Mouse (Mus musculus) natural killer cell, adult 2 months (primary cell): ENCODE data around the gene Loxl1.
"Not testable (repeated sequence)": the region's sequence is repeated elsewhere in the genome, so short reads cannot be mapped to it uniquely, and the experiment has no call there.

Experiments
- DNase-seq, 2 experiments: peaks; one replicate each; pipeline ENCODE4 v3.0.0; 2022; ENCODE audit warnings: low spot score in 2 of 2

The Loxl1 gene

GRCm38 (mm10) chr9:58276346-58276745 lies 36.6 kb downstream of the Loxl1 start:
- DNase-seq = no peak

DNA sequence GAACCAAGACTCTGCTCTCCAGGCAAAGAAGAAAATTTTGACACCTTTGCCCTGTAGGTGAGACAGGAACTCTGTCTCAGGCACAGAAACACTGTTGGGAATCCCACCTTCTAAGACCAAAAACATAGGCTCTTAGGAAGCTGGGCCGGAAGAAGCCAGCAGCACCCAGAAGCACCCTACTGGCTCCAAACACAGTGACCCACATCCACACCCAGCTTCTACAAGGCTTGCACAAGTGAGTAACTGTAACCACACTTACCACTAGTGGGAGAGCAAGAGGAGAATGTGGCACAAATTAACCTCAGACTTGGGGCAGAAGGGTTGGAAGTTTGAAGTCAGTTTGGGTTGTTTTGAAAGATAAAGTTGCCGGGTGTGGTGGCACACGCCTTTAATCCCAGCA lies 37.2 kb downstream of the Loxl1 start:
- DNase-seq = peak in 1 of 2 experiments; percentile 32

DNA sequence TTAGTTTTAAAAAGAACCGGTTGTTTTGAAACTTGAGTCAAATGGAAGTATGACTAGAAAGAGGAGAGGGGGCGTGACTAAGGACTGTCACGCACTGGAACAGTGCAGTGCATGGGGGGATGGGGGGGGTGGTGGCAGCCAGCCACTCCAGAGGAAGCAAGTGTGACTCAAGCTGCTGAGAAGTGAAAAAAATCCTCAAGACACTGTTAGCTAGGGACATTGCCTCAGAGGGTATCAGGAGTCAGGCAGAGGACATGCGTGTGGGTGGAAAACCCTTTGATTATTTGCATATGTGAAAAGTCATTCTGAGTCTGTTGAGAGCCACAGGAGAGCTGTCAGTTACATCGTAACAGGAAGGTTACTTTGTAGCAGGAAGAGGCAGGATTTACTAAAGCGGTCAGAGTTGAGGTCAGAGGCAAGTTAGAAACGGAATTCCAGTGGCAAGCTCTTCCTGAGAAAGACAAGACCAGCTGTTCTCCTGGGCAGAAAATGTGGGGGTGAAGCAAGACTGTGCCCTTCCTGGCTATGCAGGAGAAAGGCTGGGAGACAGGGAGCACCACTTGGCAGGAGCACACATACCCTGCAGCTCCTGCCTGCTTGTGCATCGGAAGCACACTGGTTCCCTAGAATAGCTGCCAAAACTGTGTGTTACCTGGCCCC lies 37.7 kb downstream of the Loxl1 start:
- DNase-seq = peak; percentile 13 to 73

GRCm38 (mm10) chr9:58274626-58275025 lies 38.4 kb downstream of the Loxl1 start:
- no peak for DNase-seq

GRCm38 (mm10) chr9:58274101-58274604 lies 38.8 kb downstream of the Loxl1 start:
- DNase-seq = no peak

- peak in 1 of 2 experiments; percentile 56 for DNase-seq
These were observed 40.1 kb downstream of the Loxl1 start for GRCm38 (mm10) chr9:58272855-58273254.

DNA sequence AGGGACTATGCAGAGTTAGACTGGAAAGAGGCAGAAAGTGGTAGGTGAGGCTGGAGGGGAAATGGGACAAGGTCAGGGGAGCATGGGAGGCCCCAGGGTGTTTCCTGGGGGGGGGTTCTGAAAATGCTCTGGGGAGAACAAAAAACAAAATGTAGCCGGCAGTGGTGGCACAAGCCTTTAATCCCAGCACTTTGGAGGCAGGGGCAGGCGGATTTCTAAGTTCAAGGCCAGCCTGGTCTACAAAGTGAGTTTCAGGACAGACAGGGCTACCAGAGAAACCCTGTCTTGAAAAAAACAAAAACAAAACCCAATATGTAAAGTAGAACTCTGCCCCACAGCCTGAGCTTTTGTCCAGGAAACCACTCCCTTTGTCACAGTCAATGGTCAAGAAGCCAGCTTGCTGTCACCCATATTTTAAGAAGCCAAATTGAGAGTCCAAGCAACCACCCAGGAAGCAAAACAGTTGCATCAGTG lies 40.9 kb downstream of the Loxl1 start:
- peak in 1 of 2 experiments; percentile 68 for DNase-seq

- DNase-seq = peak in 1 of 2 experiments; percentile 50
These were observed 41.4 kb downstream of the Loxl1 start for GRCm38 (mm10) chr9:58271551-58271950.

- DNase-seq = peak; percentile 70 to 83
These were observed 41.9 kb downstream of the Loxl1 start for GRCm38 (mm10) chr9:58271109-58271508.

DNA sequence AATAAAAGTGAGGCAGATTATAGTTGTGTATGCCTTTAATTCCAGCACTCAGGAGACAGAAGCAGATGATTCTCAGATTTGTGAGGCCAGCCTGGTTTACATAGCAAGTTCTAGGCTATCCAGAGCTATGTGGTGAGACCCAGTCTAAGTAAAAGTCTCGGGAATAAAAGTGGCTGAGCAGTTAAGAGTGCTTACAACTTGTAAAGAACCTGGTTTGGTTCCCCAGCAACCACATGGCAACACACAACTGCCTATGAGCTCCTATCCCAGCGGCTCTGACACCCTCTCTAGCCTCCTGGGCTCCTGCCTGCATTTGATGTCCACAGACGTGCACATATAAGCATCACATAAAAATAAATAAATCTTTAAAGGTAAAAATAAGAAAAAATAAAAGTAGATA lies 42.9 kb downstream of the Loxl1 start:
- DNase-seq = no peak

GRCm38 (mm10) chr9:58268384-58269313 lies 44.3 kb downstream of the Loxl1 start:
- peak; percentile 48 to 84 for DNase-seq

- DNase-seq = no peak
These were observed 45.9 kb downstream of the Loxl1 start for GRCm38 (mm10) chr9:58267046-58267445.

GRCm38 (mm10) chr9:58266571-58267011 lies 46.4 kb downstream of the Loxl1 start:
- peak in 1 of 2 experiments; percentile 44 for DNase-seq

- DNase-seq = no peak
These were observed 47.6 kb downstream of the Loxl1 start for GRCm38 (mm10) chr9:58265368-58265767.

GRCm38 (mm10) chr9:58262507-58262906 lies 50.5 kb downstream of the Loxl1 start:
- no peak for DNase-seq

DNA sequence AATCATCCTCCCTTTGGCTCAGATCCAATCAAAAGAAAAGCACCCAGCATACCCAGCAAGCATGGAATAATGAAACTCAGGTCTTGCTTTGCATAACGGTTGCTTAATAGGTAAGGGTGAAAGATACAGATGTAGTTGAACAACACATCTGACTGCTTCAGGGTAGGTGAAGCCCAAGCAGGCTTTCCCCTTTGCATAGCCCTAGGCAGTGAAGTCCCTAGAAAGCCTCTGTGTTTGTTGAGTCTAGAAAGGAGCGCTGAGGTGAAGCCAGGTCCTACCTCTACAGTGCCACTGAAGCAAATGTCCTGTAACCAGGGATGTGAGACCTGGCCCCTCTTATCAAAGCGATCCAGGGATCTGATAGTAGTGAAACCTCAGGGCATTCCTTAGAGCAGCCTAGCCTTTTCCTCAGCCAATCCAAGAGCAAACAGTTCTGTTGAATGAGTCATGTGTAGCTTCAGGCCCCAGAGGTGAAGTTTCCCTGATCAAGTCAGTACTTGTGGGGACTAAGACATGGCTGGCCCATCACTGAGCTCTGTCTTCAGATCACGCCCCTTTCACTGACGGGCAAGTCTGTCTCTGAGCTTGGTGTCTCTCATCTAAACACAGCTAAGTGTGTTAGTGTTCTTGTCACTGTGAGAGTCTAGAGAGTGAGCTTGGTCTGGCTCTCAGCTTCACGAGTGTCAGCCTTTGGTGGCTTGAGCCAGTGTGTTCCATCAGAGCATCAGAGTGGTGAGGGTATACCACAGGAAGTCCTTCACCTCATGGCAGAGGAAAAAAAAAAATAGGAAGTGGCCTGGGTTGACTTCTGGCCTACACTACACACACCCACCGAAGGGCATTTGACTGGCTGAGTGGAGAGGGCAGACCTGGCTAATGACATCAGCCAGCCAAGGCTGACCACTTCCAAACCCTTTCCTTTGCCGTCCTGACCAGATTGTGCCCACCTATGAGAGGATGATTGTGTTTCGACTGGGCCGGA lies 57.0 kb downstream of the Loxl1 start:
- DNase-seq = no peak

DNA sequence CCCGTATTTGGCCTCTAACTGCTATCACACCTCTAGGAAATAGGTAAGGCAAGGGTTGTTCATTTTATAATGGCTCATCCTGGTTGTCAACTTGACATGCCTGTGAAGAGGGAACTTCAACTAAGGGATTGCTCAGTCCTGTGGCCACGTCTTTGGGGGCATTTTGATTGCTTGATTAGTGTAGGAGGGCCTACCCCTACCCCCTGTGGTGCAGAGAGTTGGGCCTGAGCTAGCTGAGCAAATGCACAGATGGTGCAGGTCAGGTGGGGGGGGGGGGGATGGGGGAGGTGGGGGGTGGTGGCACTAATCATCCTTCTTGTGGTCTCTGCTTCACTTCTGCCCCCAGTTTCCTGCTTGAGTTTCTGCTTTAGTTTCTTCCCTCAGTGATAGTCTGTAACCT lies 57.9 kb downstream of the Loxl1 start:
- no peak for DNase-seq

DNA sequence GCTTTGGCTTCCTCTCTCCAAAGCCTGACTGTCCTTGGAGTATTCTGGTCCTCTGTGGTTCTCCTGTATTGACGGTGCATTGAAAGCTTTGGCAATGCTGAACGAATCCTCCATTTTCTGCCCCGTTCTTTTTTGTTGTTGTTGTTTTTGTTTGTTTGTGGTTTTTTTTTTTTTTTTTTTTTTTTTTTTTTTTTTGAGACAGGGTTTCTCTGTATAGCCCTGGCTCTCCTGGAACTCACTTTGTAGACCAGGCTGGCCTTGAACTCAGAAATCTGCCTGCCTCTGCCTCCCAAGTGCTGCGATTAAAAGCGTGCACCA lies 59.2 kb downstream of the Loxl1 start:
- DNase-seq = not testable (repeated sequence)

DNA sequence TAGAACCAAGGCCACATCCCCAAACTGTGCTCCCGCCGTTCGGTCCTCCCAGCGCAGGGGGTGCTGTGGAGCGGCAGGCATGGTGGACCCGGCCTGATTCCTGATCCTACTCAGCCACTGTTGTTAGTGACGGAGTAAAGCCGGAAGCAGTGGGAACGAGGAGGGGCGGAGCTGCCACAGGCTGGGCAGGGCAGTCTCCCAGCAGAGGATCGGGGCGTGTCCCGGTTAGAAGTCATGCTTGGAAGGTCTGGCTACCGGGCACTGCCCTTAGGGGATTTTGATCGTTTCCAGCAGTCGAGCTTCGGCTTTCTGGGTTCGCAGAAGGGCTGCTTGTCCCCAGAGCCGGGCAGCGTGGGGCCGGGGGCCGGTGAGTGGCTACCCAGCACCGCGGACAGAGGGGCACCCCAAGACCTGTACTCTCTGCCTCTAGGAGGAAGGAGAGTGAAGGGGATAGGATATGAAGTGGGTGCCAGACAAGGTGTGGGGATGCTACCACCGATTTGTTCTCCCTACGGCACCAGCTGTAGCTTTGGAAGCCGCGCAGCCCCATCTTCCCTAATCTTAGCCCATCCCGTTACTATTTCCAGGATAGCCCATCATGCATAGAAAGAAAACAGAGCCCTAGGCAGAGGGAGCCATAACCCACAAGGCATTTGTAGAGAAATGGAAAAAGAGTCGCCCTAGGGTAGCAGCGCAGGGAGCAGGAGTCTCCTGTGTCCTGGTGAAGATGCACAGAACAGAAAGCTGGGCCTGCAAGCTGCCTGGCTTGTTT lies 59.8 kb downstream of the Loxl1 start, which contains the start of gene Stoml1:
Gene Stoml1, plus strand, starts transcription at position 132 of the 772 bp plus-strand sequence.
- peak; percentile 93 to 95 for DNase-seq

DNA sequence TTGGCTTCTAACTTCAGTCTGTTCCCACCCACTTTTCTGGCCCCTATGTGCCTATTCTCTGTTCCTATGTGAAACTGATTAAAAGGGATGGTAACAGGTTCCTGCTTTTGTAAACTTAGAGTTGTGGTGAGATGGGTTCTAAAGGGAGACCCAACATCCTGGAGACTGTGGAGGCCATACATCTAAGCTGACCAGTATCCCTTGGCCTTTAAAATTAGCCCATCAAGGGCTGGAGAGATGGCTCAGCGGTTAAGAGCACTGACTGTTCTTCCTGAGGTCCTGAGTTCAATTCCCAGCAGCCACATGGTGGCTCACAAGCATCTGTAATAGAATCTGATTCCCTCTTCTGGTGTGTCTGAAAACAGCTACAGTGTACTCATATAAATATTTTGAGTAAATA lies 62.3 kb downstream of the Loxl1 start:
- DNase-seq = not testable (repeated sequence)
